Mouse (Mus musculus): ENCODE data around the gene Usp6nl.

Usp6nl gene

GRCm38 (mm10) chr2:6413723-6414122 is 91.3 kb downstream of the Usp6nl start:
- DNase-seq (ENCODE audit: low read depth): no peak

- DNase-seq (ENCODE audit: low read depth): no peak
Measured at GRCm38 (mm10) chr2:6414400-6414799, 91.9 kb downstream of the Usp6nl start.

- DNase-seq (ENCODE audit: low read depth): peak; percentile 36
Measured at GRCm38 (mm10) chr2:6417158-6417557, 94.7 kb downstream of the Usp6nl start.

GRCm38 (mm10) chr2:6423661-6424550 is 101.4 kb downstream of the Usp6nl start:
- no peak for DNase-seq (ENCODE audit: low read depth)

- no peak for DNase-seq (ENCODE audit: low read depth)
Measured at GRCm38 (mm10) chr2:6424851-6425250, 102.4 kb downstream of the Usp6nl start.

- peak; percentile 57 for DNase-seq (ENCODE audit: low read depth)
Measured at GRCm38 (mm10) chr2:6436085-6436950, 113.9 kb downstream of the Usp6nl start.

- no peak for DNase-seq (ENCODE audit: low read depth)
Measured at GRCm38 (mm10) chr2:6441688-6442087, 119.2 kb downstream of the Usp6nl start.

- peak; percentile 78 for DNase-seq (ENCODE audit: low read depth)
Measured at GRCm38 (mm10) chr2:6442302-6442701, 119.8 kb downstream of the Usp6nl start.

GRCm38 (mm10) chr2:6444015-6444414 is 121.5 kb downstream of the Usp6nl start:
- DNase-seq (ENCODE audit: low read depth): no peak

GRCm38 (mm10) chr2:6444723-6445169 is 122.3 kb downstream of the Usp6nl start:
- DNase-seq (ENCODE audit: low read depth): no peak

GRCm38 (mm10) chr2:6445858-6446257 is 123.4 kb downstream of the Usp6nl start:
- no peak for DNase-seq (ENCODE audit: low read depth)

GRCm38 (mm10) chr2:6448880-6449279 is 126.4 kb downstream of the Usp6nl start:
- DNase-seq (ENCODE audit: low read depth): no peak

- DNase-seq (ENCODE audit: low read depth): no peak
Measured at GRCm38 (mm10) chr2:6449656-6450055, 127.2 kb downstream of the Usp6nl start.

- no peak for DNase-seq (ENCODE audit: low read depth)
Measured at GRCm38 (mm10) chr2:6450544-6450943, 128.1 kb downstream of the Usp6nl start.

GRCm38 (mm10) chr2:6454941-6455516 is 132.6 kb downstream of the Usp6nl start:
- DNase-seq (ENCODE audit: low read depth): no peak

- no peak for DNase-seq (ENCODE audit: low read depth)
Measured at GRCm38 (mm10) chr2:6459282-6460047, 137.0 kb downstream of the Usp6nl start.

- DNase-seq (ENCODE audit: low read depth): no peak
Measured at GRCm38 (mm10) chr2:6462306-6462705, 139.8 kb downstream of the Usp6nl start.

GRCm38 (mm10) chr2:6463772-6464661 is 141.6 kb downstream of the Usp6nl start:
- DNase-seq (ENCODE audit: low read depth): peak; percentile 54

- peak; percentile 7 for DNase-seq (ENCODE audit: low read depth)
Measured at GRCm38 (mm10) chr2:6466396-6466795, 143.9 kb downstream of the Usp6nl start.

GRCm38 (mm10) chr2:6467318-6467717 is 144.9 kb downstream of the Usp6nl start:
- no peak for DNase-seq (ENCODE audit: low read depth)

GRCm38 (mm10) chr2:6469164-6469563 is 146.7 kb downstream of the Usp6nl start:
- DNase-seq (ENCODE audit: low read depth): peak; percentile 87

All from 416B (cell line).